Mouse (Mus musculus): ENCODE results near the gene Slc6a19. TPM values are rescaled to one million over a fixed set of nuclear protein-coding genes. Genes with fewer than 3 reads are reported as not detected.
"Not testable (repeated sequence)": the region's sequence is repeated elsewhere in the genome, so short reads cannot be mapped to it uniquely, and the experiment has no call there.

The Slc6a19 gene
- polyA plus RNA-seq, 1 experiment from 2014 or later: 0.17 TPM

DNA sequence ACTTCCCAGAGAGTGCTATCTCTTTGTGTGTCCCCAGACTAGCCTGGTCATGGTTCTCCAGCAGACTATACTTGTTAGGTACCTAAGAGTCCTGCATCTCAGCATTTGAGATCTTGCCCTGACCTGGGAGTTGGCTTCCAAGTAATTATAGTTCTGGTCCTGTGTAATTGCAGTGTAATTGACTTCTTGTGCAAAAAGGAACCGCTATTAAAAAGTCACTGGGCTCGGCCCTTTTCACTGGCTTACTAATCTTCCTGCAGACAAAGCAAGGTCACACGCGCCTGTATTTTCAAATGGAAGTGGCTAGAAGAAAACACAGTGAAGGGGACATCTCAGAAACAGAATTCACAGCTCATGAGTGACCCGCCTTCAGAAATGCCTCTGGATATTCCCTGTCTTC lies 7.1 kb upstream of the Slc6a19 start:
- Histone ChIP-seq H3K27me3 (no peaks in the 10 kb centered on the region), H3K9me3 (replicated peaks) (no peaks in the 10 kb centered on the region), H3K4me3 (no peak overlapping the region), H3K36me3 (no peaks in the 10 kb centered on the region), H3K4me2 (replicated peaks) (no peak overlapping the region), H3K4me1 (no peaks in the 10 kb centered on the region), H3K27ac (no peak overlapping the region), H3K9ac (no peak overlapping the region)
- 87% methylated on average over 5 of the region's 5 CpGs for WGBS
- no peak for ATAC-seq (ENCODE audit: low FRiP score)

- H3K27ac ChIP-seq: no peak overlapping the region
- no peaks in the 10 kb centered on the region for H3K27me3 ChIP-seq
- H3K9me3 ChIP-seq (replicated peaks): no peaks in the 10 kb centered on the region
- H3K4me1 ChIP-seq: no peaks in the 10 kb centered on the region
- 93% methylated on average over 5 of the region's 5 CpGs for WGBS
- H3K9ac ChIP-seq: no peak overlapping the region
- no peak overlapping the region for H3K4me3 ChIP-seq
- no peak overlapping the region for H3K4me2 ChIP-seq (replicated peaks)
- H3K36me3 ChIP-seq: no peaks in the 10 kb centered on the region
- ATAC-seq (ENCODE audit: low FRiP score): no peak
Measured at GRCm38 (mm10) chr13:73711221-73711620, 6.6 kb upstream of the Slc6a19 start.

- WGBS: 78% methylated on average over 6 of the region's 6 CpGs
- Histone ChIP-seq H3K4me3 (no peak overlapping the region), H3K27ac (no peak overlapping the region), H3K4me1 (no peaks in the 10 kb centered on the region; the same call in 1 of the 2 replicates), H3K4me2 (replicated peaks) (no peak overlapping the region), H3K36me3 (no peaks in the 10 kb centered on the region), H3K27me3 (no peaks in the 10 kb centered on the region), H3K9me3 (replicated peaks) (no peaks in the 10 kb centered on the region), H3K9ac (no peak overlapping the region)
- no peak for ATAC-seq (ENCODE audit: low FRiP score)
Measured at GRCm38 (mm10) chr13:73709491-73709890, 4.8 kb upstream of the Slc6a19 start.

DNA sequence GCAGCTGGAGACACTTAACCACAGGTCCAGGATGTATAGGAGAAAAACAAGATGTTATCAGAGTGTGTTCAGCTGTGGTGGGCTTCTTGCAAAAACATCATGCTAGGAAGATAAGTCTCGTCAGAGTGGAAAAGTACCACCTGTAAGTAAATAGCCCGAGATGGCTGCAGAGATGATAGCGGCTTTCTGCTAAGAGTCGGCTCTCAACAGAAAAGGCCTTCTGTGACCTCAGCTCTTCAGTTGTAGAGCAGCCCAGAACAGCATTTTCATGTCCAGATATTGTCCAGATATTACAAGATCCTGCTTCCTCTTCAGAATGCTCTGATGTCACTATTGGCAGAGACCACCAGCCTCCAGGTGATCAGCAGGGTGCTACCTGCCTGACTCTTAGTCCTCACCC lies 1.2 kb downstream of the Slc6a19 start:
- not testable (repeated sequence) for H3K9ac ChIP-seq; H3K9me3 ChIP-seq (replicated peaks); H3K4me1 ChIP-seq; ATAC-seq (ENCODE audit: low FRiP score); H3K36me3 ChIP-seq; H3K4me2 ChIP-seq (replicated peaks); H3K27ac ChIP-seq; H3K27me3 ChIP-seq; H3K4me3 ChIP-seq
- WGBS: 89% methylated on average over 4 of the region's 4 CpGs

GRCm38 (mm10) chr13:73702776-73703175 lies 1.9 kb downstream of the Slc6a19 start:
- Histone ChIP-seq H3K27ac (no peak overlapping the region), H3K4me1 (no peaks in the 10 kb centered on the region; the same call in 1 of the 2 replicates), H3K4me3 (no peak overlapping the region), H3K4me2 (replicated peaks) (no peak overlapping the region), H3K36me3 (no peaks in the 10 kb centered on the region), H3K9me3 (replicated peaks) (no peaks in the 10 kb centered on the region), H3K9ac (no peak overlapping the region), H3K27me3 (no peaks in the 10 kb centered on the region)
- 93% methylated on average over 4 of the region's 4 CpGs for WGBS
- ATAC-seq (ENCODE audit: low FRiP score): no peak

- Histone ChIP-seq H3K27me3 (no peaks in the 10 kb centered on the region), H3K9ac (no peak overlapping the region), H3K36me3 (no peaks in the 10 kb centered on the region), H3K4me3 (no peak overlapping the region), H3K4me2 (replicated peaks) (no peak overlapping the region), H3K27ac (no peak overlapping the region), H3K9me3 (replicated peaks) (no peaks in the 10 kb centered on the region), H3K4me1 (no peaks in the 10 kb centered on the region; the same call in 1 of the 2 replicates)
- WGBS: 78% methylated on average over 9 of the region's 9 CpGs
- ATAC-seq (ENCODE audit: low FRiP score): no peak
Measured at GRCm38 (mm10) chr13:73701161-73701883, 3.3 kb downstream of the Slc6a19 start.

DNA sequence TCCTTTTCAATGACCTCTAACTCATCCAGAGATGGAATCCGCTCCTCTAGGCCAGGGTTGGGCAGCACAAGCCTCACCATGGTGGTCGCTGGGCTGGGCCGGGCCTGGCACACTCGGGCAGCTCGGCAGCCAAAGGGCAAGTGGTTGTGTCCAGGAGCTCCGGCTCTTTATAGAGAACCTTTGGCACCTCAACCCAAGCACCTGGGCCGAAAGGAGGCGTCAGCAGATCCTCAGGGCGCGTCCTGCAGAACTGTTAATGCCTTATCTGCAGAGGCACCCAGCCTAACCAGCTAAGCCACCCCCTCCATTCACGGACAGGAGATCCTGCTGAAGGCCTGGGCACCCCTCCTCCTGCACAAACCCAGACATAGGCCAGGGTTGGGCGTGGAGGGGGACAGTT lies 4.1 kb downstream of the Slc6a19 start:
- Histone ChIP-seq H3K9ac (no peak overlapping the region), H3K27me3 (no peaks in the 10 kb centered on the region), H3K4me1 (no peaks in the 10 kb centered on the region; the same call in 1 of the 2 replicates), H3K4me3 (no peak overlapping the region), H3K4me2 (replicated peaks) (no peak overlapping the region), H3K9me3 (replicated peaks) (no peaks in the 10 kb centered on the region), H3K36me3 (no peaks in the 10 kb centered on the region), H3K27ac (no peak overlapping the region)
- 92% methylated on average over 12 of the region's 12 CpGs for WGBS
- ATAC-seq (ENCODE audit: low FRiP score): no peak

GRCm38 (mm10) chr13:73699714-73700113 lies 5.0 kb downstream of the Slc6a19 start:
- no peaks in the 10 kb centered on the region for H3K36me3 ChIP-seq
- no peak for ATAC-seq (ENCODE audit: low FRiP score)
- no peaks in the 10 kb centered on the region for H3K9me3 ChIP-seq (replicated peaks)
- no peaks in the 10 kb centered on the region for H3K27me3 ChIP-seq
- no peak overlapping the region for H3K4me3 ChIP-seq
- no peak overlapping the region for H3K9ac ChIP-seq
- no peaks in the 10 kb centered on the region for H3K4me1 ChIP-seq
- H3K4me2 ChIP-seq (replicated peaks): no peak overlapping the region
- no peak overlapping the region for H3K27ac ChIP-seq
- WGBS: 93% methylated on average over 6 of the region's 6 CpGs

DNA sequence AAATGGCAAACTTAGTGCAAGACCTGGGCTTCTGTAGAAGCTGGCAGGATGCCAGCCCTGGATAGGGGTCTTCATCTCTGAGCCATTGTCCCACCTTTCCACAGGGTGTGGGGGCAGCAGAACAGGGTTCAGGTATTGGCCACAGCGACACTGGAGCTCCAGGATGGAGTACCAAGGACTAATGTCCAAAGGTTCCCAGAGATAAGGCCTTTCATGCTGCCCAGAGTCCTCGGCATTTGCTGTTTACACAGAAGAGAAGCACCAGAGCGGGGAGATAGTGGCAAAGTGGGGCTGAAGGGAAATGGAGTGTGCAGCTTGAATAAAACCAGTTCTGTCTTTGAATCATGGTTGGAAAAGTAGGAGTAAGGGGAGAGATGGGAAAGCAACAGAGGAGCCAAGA lies 8.1 kb downstream of the Slc6a19 start:
- no peaks in the 10 kb centered on the region for H3K9me3 ChIP-seq (replicated peaks)
- no peaks in the 10 kb centered on the region for H3K27me3 ChIP-seq
- no peak overlapping the region for H3K4me3 ChIP-seq
- no peaks in the 10 kb centered on the region for H3K4me1 ChIP-seq
- no peak for ATAC-seq (ENCODE audit: low FRiP score)
- H3K36me3 ChIP-seq: no peaks in the 10 kb centered on the region
- WGBS: 87% methylated on average over 3 of the region's 3 CpGs
- no peak overlapping the region for H3K27ac ChIP-seq
- no peak overlapping the region for H3K9ac ChIP-seq
- no peak overlapping the region for H3K4me2 ChIP-seq (replicated peaks)

GRCm38 (mm10) chr13:73694972-73695371 lies 9.7 kb downstream of the Slc6a19 start:
- ATAC-seq (ENCODE audit: low FRiP score): no peak
- H3K27ac ChIP-seq: no peak overlapping the region
- no peaks in the 10 kb centered on the region for H3K9me3 ChIP-seq (replicated peaks)
- H3K27me3 ChIP-seq: no peaks in the 10 kb centered on the region
- H3K4me3 ChIP-seq: no peak overlapping the region
- H3K4me2 ChIP-seq (replicated peaks): no peak overlapping the region
- WGBS: 88% methylated on average over 1 of the region's 1 CpGs
- H3K36me3 ChIP-seq: no peaks in the 10 kb centered on the region
- H3K9ac ChIP-seq: no peak overlapping the region
- H3K4me1 ChIP-seq: no peaks in the 10 kb centered on the region

GRCm38 (mm10) chr13:73693333-73693732 lies 11.3 kb downstream of the Slc6a19 start:
- Histone ChIP-seq H3K4me2 (replicated peaks) (no peak overlapping the region), H3K27me3 (no peaks in the 10 kb centered on the region), H3K4me3 (no peak overlapping the region), H3K4me1 (no peaks in the 10 kb centered on the region), H3K9ac (no peak overlapping the region), H3K36me3 (no peaks in the 10 kb centered on the region), H3K9me3 (replicated peaks) (no peaks in the 10 kb centered on the region), H3K27ac (no peak overlapping the region)
- WGBS: 84% methylated on average over 2 of the region's 2 CpGs
- no peak for ATAC-seq (ENCODE audit: low FRiP score)

GRCm38 (mm10) chr13:73692249-73692868 lies 12.3 kb downstream of the Slc6a19 start:
- H3K27ac ChIP-seq: no peak overlapping the region
- ATAC-seq (ENCODE audit: low FRiP score): peak; percentile 58; the same call in 1 of the 2 replicates
- H3K9ac ChIP-seq: no peak overlapping the region
- H3K4me1 ChIP-seq: no peaks in the 10 kb centered on the region
- H3K4me3 ChIP-seq: no peak overlapping the region
- no peak overlapping the region for H3K4me2 ChIP-seq (replicated peaks)
- H3K27me3 ChIP-seq: no peaks in the 10 kb centered on the region
- no peaks in the 10 kb centered on the region for H3K36me3 ChIP-seq
- no peaks in the 10 kb centered on the region for H3K9me3 ChIP-seq (replicated peaks)
- WGBS: 32% methylated on average over 10 of the region's 10 CpGs

DNA sequence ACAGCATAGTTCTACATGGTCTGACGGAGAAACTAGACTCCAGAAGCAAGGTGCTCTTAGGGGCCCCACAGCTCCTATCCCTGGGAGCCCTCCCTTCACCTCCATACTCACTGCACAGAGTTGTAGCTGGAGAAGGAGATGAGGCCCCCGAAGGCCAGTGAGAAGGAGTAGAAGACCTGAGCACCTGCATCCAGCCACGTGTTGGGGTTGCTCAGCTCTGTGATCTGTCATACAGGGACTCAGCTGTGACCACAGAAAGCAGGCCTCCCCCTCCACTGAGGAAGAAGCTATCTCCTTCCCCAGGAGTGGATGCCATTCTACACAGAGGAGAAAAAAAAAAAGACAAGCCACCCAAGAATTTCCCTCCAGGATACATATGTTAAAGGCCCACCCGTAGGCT lies 15.7 kb downstream of the Slc6a19 start:
- 84% methylated on average over 4 of the region's 4 CpGs for WGBS

More for the DNA sequence above, 15.7 kb downstream of the Slc6a19 start:
- Histone ChIP-seq H3K4me1 (no peaks in the 10 kb centered on the region), H3K36me3 (no peaks in the 10 kb centered on the region), H3K4me2 (replicated peaks) (no peak overlapping the region), H3K27ac (no peak overlapping the region), H3K4me3 (no peak overlapping the region), H3K9me3 (replicated peaks) (no peaks in the 10 kb centered on the region), H3K27me3 (no peaks in the 10 kb centered on the region), H3K9ac (no peak overlapping the region)
- no peak for ATAC-seq (ENCODE audit: low FRiP score)

All from hindbrain, embryonic 12.5 days (tissue).